Mouse (Mus musculus): ENCODE measurements around the gene Slc44a5.

DNA sequence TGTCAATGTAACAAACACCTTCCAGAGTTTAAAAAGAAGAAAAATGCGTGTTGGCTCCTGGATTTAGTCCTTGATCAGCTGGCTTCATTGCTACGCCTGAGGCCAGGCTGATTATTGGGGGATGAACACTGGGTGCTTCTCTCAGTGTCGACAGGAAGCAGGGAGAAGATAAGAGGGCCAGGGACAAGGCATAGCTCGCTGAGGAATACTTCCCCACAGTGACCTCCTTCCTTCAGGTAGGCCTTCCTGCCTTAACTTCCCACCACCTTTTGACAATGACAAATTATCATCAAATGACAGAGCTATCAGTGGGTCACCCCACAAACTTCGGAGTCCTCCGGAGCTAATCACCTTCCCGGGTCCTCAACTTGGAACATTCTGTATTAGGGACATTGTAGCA lies 242.1 kb downstream of the Slc44a5 start:
- TF ChIP-seq CTCF (IDR thresholded peaks at IDR 0.05; ENCODE audit: borderline replicate concordance, control insufficient read depth, extremely low read depth, insufficient read depth, low read length, poor library complexity), result no peak
- no peak for TF ChIP-seq POLR2A (IDR thresholded peaks at IDR 0.05; ENCODE audit: control insufficient read depth, extremely low read depth, insufficient read depth, low read length, poor library complexity)

All from thymus, adult 2 months (tissue).